Mouse (Mus musculus) central nervous system, embryonic 14 days (tissue): ENCODE measurements around the gene Ift172. TPM values are rescaled to one million over a fixed set of nuclear protein-coding genes. Genes with fewer than 3 reads are reported as not detected.

ENCODE experiments used
- polyA plus RNA-seq: library from polyadenylated mRNA; depleted of rRNA; stranded (reverse); fragments of >200 nt; gene quantifications from 2 replicates; pipeline ENCODE4 v1.2.3, GENCODE M21; 2012; rRNA removed

Gene Ift172
- polyA plus RNA-seq: 51.0 and 55.7 TPM in 2 replicates

GRCm38 (mm10) chr5:31290521-31291360 lies at the start of gene Ift172:
Gene Ift172, minus strand, starts transcription at chr5:31291116.

DNA sequence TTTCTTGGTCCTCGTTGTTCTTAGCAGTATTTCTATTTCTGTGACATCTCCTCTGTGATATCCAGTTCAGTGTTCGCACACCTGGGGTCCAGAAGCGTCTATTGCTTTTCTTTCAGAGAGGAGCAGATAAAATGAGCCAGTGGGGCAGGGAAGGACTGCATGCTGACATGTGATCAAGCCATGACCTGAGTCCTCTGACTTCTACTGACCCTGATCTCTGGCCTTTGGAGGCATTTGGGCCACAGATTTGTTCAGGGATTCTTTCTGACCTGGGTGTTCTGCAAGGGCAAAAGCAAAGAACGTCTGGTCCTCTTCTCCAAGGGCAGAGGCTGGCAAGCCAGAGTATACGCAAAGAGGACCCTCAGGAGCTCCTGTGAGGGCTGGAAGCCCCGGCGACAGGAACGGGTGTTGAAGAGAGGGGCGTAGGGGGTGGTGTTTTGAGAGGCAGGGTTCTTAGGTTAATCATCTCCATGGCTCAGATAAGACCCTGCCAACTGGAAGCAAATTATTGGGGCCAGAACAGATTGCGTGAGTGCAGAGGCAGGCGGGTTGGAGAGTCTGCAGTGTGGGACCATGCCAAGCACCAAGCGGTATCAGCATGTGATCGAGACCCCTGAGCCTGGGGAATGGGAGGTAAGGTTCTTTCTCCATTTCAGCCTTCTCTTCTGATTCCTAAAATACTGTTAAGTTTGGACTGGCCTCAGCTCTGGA lies 6.3 kb upstream of the Ift172 start, which contains the start of gene Gckr:
TSS of gene Gckr (plus strand) at position 397 of the 711 bp plus-strand sequence.

DNA sequence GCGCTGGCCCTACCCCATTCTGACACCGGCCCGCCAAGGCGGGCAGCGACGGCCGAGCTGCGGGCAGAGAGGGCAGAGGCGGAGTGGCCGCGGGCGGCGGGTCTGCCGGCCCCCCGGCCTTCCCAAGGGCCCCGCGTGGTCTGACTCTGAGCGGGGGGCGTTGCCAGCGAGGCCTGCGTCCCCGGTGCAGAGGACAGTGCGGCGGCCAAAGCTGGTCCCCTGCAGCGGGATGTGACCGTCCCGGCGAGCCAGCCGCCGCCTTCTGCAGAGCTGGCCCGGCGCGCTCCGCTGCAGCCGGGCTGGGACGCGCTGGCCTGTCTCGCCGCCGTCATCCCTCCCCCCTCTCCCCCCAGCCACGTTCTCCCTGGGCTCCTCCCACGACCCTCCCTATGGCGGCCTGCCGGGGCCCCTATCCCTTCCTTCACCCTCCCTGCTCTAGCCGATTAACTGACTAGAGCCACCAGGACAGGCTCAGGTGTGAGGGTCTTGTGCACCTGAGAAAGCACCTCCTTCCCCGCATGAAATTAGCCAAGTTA lies 4.8 kb upstream of the Ift172 start, which contains the start of gene Fndc4:
TSS of gene Fndc4 (minus strand) at position 475 of the 536 bp plus-strand sequence.

GRCm38 (mm10) chr5:31251541-31252101 lies 39.3 kb downstream of the Ift172 start, which contains the start of gene Krtcap3:
Gene Krtcap3, plus strand, starts transcription at chr5:31251691.

DNA sequence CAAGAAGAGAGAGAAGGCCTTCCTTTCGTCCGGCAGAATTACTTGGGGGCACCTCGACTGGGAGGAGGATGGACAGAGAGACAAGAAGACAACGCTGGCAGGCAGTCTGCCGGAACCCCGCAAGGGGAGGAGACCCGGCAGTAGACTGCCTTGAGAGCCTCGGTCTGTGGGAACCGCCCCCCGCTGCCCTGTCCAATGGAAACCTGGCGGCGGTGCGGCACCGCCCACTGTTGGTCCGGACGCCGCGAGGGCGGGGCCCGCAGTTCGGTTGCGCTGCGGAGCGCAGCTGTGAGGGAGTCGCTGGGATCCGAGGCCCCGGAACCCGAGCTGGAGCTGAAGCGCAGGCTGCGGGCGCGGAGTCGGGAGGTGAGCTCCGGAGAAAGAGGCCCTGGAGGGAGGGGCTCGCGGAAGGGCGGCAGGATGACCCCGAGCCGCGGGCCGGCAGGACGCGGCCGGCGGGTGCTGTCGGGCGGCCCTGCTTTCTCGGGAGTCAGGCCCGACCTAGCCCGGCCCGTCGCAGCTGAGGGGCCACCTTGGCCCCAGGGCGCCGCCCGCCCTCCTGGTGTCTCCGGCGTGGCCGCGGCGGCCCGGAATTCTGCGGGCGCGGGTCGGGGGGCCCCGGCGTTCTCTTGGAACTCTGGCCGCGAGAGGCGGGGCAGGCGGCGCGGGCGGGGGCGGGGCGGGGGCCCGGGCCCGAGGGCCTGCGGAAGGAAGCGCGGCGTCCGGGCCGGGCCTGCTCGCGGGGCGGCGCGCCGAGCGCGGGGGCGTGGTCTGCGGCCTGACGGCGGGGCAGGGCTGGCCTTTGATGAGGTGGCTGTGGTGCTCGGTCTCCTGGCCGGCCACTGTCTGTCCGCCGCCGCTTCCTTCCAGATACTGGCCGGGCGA lies 50.0 kb downstream of the Ift172 start, which contains the start of the genes Nrbp1 and Gm9970:
TSS of gene Nrbp1 (plus strand) at position 228 of the 885 bp plus-strand sequence.
TSS of gene Gm9970 (minus strand) at position 596 of the 885 bp plus-strand sequence.

GRCm38 (mm10) chr5:31220448-31221303 lies 70.2 kb downstream of the Ift172 start, which contains the start of gene Ppm1g:
Gene Ppm1g, minus strand, starts transcription at chr5:31220687.

Other genes with a start within 250 kb of the Ift172 start
- gene Atraid, start 242.8 kb downstream of the Ift172 start, polyA plus RNA-seq: 131 and 134 TPM in 2 replicates
- gene Slc5a6, start 242.2 kb downstream of the Ift172 start, polyA plus RNA-seq: 31.0 and 36.5 TPM in 2 replicates
- 29.6 and 31.9 TPM in 2 replicates for gene Cad, start 236.3 kb downstream of the Ift172 start, polyA plus RNA-seq
- not detected in 2 replicates for gene Dnajc5g, start 184.8 kb downstream of the Ift172 start, polyA plus RNA-seq
- 18.5 and 25.0 TPM in 2 replicates for gene Slc30a3, start 182.9 kb downstream of the Ift172 start, polyA plus RNA-seq
- gene Trim54, start 174.4 kb downstream of the Ift172 start, polyA plus RNA-seq: 1.5 TPM in 1 of 2 replicates, not detected in the other
- gene Ucn, start 152.3 kb downstream of the Ift172 start, polyA plus RNA-seq: not detected in 2 replicates
- 51.7 and 55.6 TPM in 2 replicates for gene Mpv17, start 136.9 kb downstream of the Ift172 start, polyA plus RNA-seq
- 3.4 TPM in 2 replicates for gene Gm29609, start 111.2 kb downstream of the Ift172 start, polyA plus RNA-seq
- gene Gtf3c2, start 111.0 kb downstream of the Ift172 start, polyA plus RNA-seq: 99.8 and 100 TPM in 2 replicates
- gene Snx17, start 97.9 kb downstream of the Ift172 start, polyA plus RNA-seq: 91.1 and 98.2 TPM in 2 replicates
- 62.9 and 68.7 TPM in 2 replicates for gene Eif2b4, start 97.7 kb downstream of the Ift172 start, polyA plus RNA-seq
- 73.0 and 77.5 TPM in 2 replicates for gene Zfp513, start 88.8 kb downstream of the Ift172 start, polyA plus RNA-seq
- 172 and 190 TPM in 2 replicates for gene Ppm1g, start 70.4 kb downstream of the Ift172 start, polyA plus RNA-seq
- 138 and 150 TPM in 2 replicates for gene Nrbp1, start 50.3 kb downstream of the Ift172 start, polyA plus RNA-seq
- gene Gm9970, start 49.9 kb downstream of the Ift172 start, polyA plus RNA-seq: 0.11 and 0.16 TPM in 2 replicates
- gene Krtcap3, start 39.4 kb downstream of the Ift172 start, polyA plus RNA-seq: 5.7 and 9.3 TPM in 2 replicates
- gene Fndc4, start 5.0 kb upstream of the Ift172 start, polyA plus RNA-seq: 136 and 156 TPM in 2 replicates
- gene Gckr, start 6.3 kb upstream of the Ift172 start, polyA plus RNA-seq: 0.33 and 0.55 TPM in 2 replicates
- 80.1 and 83.1 TPM in 2 replicates for gene Zfp512, start 161.3 kb upstream of the Ift172 start, polyA plus RNA-seq
- gene 4930548H24Rik, start 194.6 kb upstream of the Ift172 start, polyA plus RNA-seq: 0.09 and 0.11 TPM in 2 replicates
- gene Gpn1, start 203.6 kb upstream of the Ift172 start, polyA plus RNA-seq: 39.5 and 41.4 TPM in 2 replicates
- gene Slc4a1ap, start 235.9 kb upstream of the Ift172 start, polyA plus RNA-seq: 22.0 and 22.4 TPM in 2 replicates
- 18.7 and 19.9 TPM in 2 replicates for gene Supt7l, start 236.7 kb upstream of the Ift172 start, polyA plus RNA-seq